Mouse (Mus musculus) macrophage (primary cell): Measurements from ENCODE around the gene Glis1. TPM values are rescaled to one million over a fixed set of nuclear protein-coding genes. Genes with fewer than 3 reads are reported as not detected.

ENCODE experiments used
- H3K27ac ChIP-seq: fragments of 350-480 bp; formaldehyde crosslinking; 2 replicates; pipeline ENCODE4 v1.9.0; 2021
- H3K36me3 ChIP-seq: fragments of 350-480 bp; formaldehyde crosslinking; 2 replicates; pipeline ENCODE4 v1.9.0; 2021; ENCODE audit errors: inconsistent target
- H3K4me3 ChIP-seq: fragments of 350-480 bp; formaldehyde crosslinking; 2 replicates; pipeline ENCODE4 v1.9.0; 2021; ENCODE audit errors: inconsistent target
- H3K79me2 ChIP-seq: fragments of 350-480 bp; formaldehyde crosslinking; 2 replicates; pipeline ENCODE4 v1.9.0; 2021; ENCODE audit errors: inconsistent target
- WGBS: methylation state at CpG from one replicate; pipeline ENCODE4 v1.1.7; 2026; ENCODE audit warnings: inconsistent platforms; ENCODE audit not compliant: missing documents; 5-methylcytosine and 5-hydroxymethylcytosine counted together
- polyA plus RNA-seq: library from polyadenylated mRNA; stranded (reverse); fragments of 250-400 nt; gene quantifications from 3 replicates; pipeline ENCODE4 v1.2.4, GENCODE M21; 2018; ENCODE audit warnings: inconsistent platforms

The Glis1 gene
- polyA plus RNA-seq, 1 experiment from 2014 or later, result not detected

- Histone ChIP-seq H3K36me3 (no peaks in the 10 kb centered on the region), H3K79me2 (no peaks in the 10 kb centered on the region), H3K27ac (no peak overlapping the region), H3K4me3 (no peak overlapping the region)
- 90% methylated on average over 16 of the region's 17 CpGs for WGBS
Measured at GRCm38 (mm10) chr4:107628921-107629411, 194.6 kb downstream of the Glis1 start.

GRCm38 (mm10) chr4:107634631-107635030, 200.2 kb downstream of the Glis1 start:
- Histone ChIP-seq H3K36me3 (no peaks in the 10 kb centered on the region), H3K27ac (no peak overlapping the region), H3K79me2 (no peaks in the 10 kb centered on the region), H3K4me3 (no peak overlapping the region)
- WGBS, result 63% methylated on average over 6 of the region's 6 CpGs

- no peak overlapping the region for H3K4me3 ChIP-seq
- no peak overlapping the region for H3K27ac ChIP-seq
- 46% methylated on average over 6 of the region's 6 CpGs for WGBS
- no peaks in the 10 kb centered on the region for H3K79me2 ChIP-seq
- H3K36me3 ChIP-seq, result no peaks in the 10 kb centered on the region
Measured at GRCm38 (mm10) chr4:107636099-107636498, 201.7 kb downstream of the Glis1 start.

- Histone ChIP-seq H3K79me2 (no peaks in the 10 kb centered on the region), H3K4me3 (no peak overlapping the region), H3K36me3 (no peaks in the 10 kb centered on the region), H3K27ac (no peak overlapping the region)
- 38% methylated on average over 3 of the region's 3 CpGs for WGBS
Measured at GRCm38 (mm10) chr4:107637670-107638069, 203.3 kb downstream of the Glis1 start.

DNA sequence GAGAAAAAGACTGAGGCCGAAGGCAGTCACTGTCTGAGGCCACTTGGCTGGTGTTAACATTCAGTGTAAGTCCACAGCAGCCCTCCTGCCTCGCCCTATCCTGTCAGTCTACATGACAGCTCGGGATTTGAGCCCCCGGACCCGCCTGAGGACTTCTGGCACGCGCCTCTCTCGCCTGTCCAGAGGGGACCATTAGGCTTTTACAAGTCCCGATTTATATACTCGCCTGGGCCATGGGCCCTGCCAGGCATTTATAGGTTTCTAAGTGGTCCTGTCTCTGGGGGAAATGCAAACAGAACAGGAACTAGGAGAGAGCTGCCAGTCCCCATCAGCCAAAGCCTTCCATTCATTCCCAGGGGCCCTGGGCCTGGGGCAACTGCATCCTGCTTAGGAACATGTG, 203.9 kb downstream of the Glis1 start:
- Histone ChIP-seq H3K4me3 (no peak overlapping the region), H3K79me2 (no peaks in the 10 kb centered on the region), H3K36me3 (no peaks in the 10 kb centered on the region), H3K27ac (no peak overlapping the region)
- WGBS, result 90% methylated on average over 10 of the region's 10 CpGs

- Histone ChIP-seq H3K79me2 (no peaks in the 10 kb centered on the region), H3K36me3 (no peaks in the 10 kb centered on the region), H3K27ac (no peak overlapping the region), H3K4me3 (no peak overlapping the region)
- WGBS, result 77% methylated on average over 4 of the region's 4 CpGs
Measured at GRCm38 (mm10) chr4:107641624-107642023, 207.2 kb downstream of the Glis1 start.

GRCm38 (mm10) chr4:107648959-107649485, 214.6 kb downstream of the Glis1 start:
- no peak overlapping the region for H3K27ac ChIP-seq
- WGBS, result 96% methylated on average over 5 of the region's 5 CpGs
- no peak overlapping the region for H3K4me3 ChIP-seq
- no peaks in the 10 kb centered on the region for H3K79me2 ChIP-seq
- no peaks in the 10 kb centered on the region for H3K36me3 ChIP-seq

GRCm38 (mm10) chr4:107651021-107651496, 216.7 kb downstream of the Glis1 start:
- H3K4me3 ChIP-seq, result no peak overlapping the region
- no peak overlapping the region for H3K27ac ChIP-seq
- WGBS, result 54% methylated on average over 12 of the region's 12 CpGs
- H3K79me2 ChIP-seq, result no peaks in the 10 kb centered on the region
- H3K36me3 ChIP-seq, result no peaks in the 10 kb centered on the region

DNA sequence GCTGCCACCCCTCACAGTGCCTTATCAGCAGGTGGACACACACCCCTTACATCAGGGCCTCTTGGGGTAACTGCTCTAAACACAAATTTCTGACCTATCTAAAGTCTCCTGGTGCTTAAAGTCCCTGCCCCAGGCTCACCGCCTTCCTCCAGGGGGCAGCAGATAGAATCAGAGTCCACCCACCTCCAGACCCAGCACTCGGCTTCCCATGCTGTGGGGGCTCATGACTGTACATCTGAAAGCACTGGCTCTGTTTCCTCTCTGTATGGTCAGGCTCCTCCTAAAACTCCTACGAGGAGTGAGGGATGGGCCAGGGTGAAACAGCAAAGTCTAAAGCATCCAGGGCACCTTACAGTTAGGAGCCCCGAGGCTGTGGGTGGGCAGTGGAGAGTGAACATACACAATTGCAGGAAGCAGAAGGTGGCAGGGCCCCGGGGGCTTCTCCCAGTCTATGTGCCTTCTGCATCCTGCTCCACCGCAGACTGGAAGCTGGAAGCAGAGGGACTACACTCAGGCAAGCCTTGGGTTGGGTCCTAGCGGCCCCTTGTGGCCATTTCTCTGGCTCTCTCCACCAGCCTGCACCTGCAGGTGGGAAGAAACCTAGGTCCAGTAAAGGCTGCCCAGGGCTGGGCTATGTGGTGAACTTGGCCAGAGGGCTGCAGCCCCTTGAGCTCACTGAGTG, 218.3 kb downstream of the Glis1 start:
- H3K4me3 ChIP-seq, result no peak overlapping the region
- no peaks in the 10 kb centered on the region for H3K79me2 ChIP-seq
- WGBS, result 0% methylated on average over 7 of the region's 7 CpGs
- no peaks in the 10 kb centered on the region for H3K36me3 ChIP-seq
- H3K27ac ChIP-seq, result no peak overlapping the region

DNA sequence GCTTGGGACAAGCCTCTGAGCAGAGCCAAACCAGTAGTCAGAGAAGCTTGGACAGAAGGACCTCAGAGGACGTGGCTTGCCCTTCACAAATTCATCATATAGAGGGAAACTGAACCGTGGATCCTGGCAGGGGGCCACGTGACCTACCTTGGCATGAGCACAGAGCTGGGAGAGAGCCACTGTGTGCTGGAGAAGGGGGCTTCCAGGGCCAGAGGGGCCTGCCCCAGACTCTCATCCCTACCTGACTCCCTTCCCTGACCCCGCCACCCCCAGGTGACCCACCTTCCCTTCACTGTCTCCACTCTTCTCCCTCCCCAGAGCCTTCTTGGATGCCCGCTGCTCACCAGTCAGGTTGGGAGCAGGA, 218.9 kb downstream of the Glis1 start:
- H3K27ac ChIP-seq, result no peak overlapping the region
- no peak overlapping the region for H3K4me3 ChIP-seq
- no peaks in the 10 kb centered on the region for H3K79me2 ChIP-seq
- no peaks in the 10 kb centered on the region for H3K36me3 ChIP-seq
- 42% methylated on average over 5 of the region's 5 CpGs for WGBS

GRCm38 (mm10) chr4:107660649-107661048, 226.3 kb downstream of the Glis1 start:
- H3K36me3 ChIP-seq, result no peaks in the 10 kb centered on the region
- H3K79me2 ChIP-seq, result no peaks in the 10 kb centered on the region
- no peak overlapping the region for H3K27ac ChIP-seq
- 92% methylated on average over 11 of the region's 11 CpGs for WGBS
- H3K4me3 ChIP-seq, result no peak overlapping the region

DNA sequence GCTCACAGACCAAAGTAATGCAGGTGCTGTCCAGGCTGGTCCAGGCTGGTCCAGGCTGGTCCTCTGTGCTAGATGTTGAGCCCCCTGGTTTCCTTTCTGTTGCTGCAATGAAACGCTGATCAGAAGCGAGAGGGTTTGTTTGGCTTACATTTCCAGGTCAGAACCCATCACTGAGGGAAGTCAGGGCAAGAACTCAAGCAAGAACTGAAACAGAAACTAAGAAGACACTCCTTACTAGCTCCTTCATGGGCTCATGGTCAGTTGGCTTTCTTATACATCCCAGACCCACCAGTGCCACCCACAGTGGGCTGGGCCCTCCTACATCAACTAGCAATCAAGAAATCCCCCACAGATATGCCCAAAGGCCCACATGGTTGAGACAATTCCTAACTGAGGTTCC, 234.1 kb downstream of the Glis1 start:
- Histone ChIP-seq H3K27ac (no peak overlapping the region), H3K36me3 (no peaks in the 10 kb centered on the region), H3K79me2 (no peaks in the 10 kb centered on the region), H3K4me3 (no peak overlapping the region)
- WGBS, result 42% methylated on average over 2 of the region's 2 CpGs

DNA sequence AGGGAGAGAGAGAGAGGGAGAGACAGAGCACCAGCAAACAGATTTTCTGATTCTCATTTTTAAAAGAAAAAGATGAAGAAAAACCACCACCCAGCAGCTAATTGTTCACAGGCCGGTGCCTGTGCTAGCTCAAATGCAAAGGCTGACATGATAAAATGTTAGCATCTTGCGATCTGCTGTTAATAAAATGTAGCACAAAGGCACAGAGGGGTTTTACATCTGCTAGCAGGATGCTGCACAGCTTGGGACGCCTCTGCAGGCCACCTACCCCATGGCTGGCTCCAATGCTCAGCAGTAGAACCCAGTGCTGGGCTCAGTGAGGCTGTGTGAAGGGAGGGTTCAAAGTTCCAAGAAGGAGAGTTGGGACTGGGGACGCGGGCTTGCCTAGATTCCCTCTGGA, 236.3 kb downstream of the Glis1 start:
- Histone ChIP-seq H3K79me2 (no peaks in the 10 kb centered on the region), H3K4me3 (no peak overlapping the region), H3K36me3 (no peaks in the 10 kb centered on the region), H3K27ac (no peak overlapping the region)
- WGBS, result 71% methylated on average over 5 of the region's 5 CpGs

- WGBS, result 26% methylated on average over 23 of the region's 23 CpGs
- no peak overlapping the region for H3K4me3 ChIP-seq
- H3K79me2 ChIP-seq, result no peaks in the 10 kb centered on the region
Measured at GRCm38 (mm10) chr4:107673638-107674321, 239.4 kb downstream of the Glis1 start.

GRCm38 (mm10) chr4:107674322-107674644, 239.9 kb downstream of the Glis1 start:
- Histone ChIP-seq H3K79me2 (no peaks in the 10 kb centered on the region), H3K27ac (no peak overlapping the region), H3K4me3 (no peak overlapping the region), H3K36me3 (no peaks in the 10 kb centered on the region)
- WGBS, result 39% methylated on average over 5 of the region's 5 CpGs

More at GRCm38 (mm10) chr4:107673638-107674321, 239.4 kb downstream of the Glis1 start:
- H3K36me3 ChIP-seq, result no peaks in the 10 kb centered on the region
- no peak overlapping the region for H3K27ac ChIP-seq
